Mouse (Mus musculus) neural tube, embryonic 13.5 days (tissue): ENCODE results near the gene Xaf1. TPM values are rescaled to one million over a fixed set of nuclear protein-coding genes. Genes with fewer than 3 reads are reported as not detected.

ENCODE experiments used
- ATAC-seq: fragments of 200-750 bp; cut with Nextera tagmentation; 2 replicates; pipeline ENCODE4 v1.8.0; 2017; ENCODE audit warnings: low read depth, mild to moderate bottlenecking, moderate TSS enrichment, moderate library complexity
- H3K27ac ChIP-seq: fragments of 300-500 bp; sonication (generic); replicated peaks from 2 replicates; pipeline ENCODE4 v1.5.1; 2015; ENCODE audit warnings: moderate library complexity, mild to moderate bottlenecking, inconsistent platforms
- H3K27me3 ChIP-seq: fragments of 300-500 bp; sonication (generic); 2 replicates; pipeline ENCODE4 v1.6.1; 2015; ENCODE audit warnings: mild to moderate bottlenecking, inconsistent platforms
- H3K36me3 ChIP-seq: fragments of 300-500 bp; sonication (generic); 2 replicates; pipeline ENCODE4 v1.6.1; 2015; ENCODE audit warnings: mild to moderate bottlenecking, inconsistent platforms
- H3K4me1 ChIP-seq: fragments of 300-500 bp; sonication (generic); replicated peaks from 2 replicates; pipeline ENCODE4 v1.6.1; 2015; ENCODE audit warnings: inconsistent platforms
- H3K4me2 ChIP-seq: fragments of 300-500 bp; sonication (generic); 2 replicates; pipeline ENCODE4 v1.6.1; 2015; ENCODE audit warnings: inconsistent platforms, mild to moderate bottlenecking, moderate library complexity
- H3K4me3 ChIP-seq: fragments of 300-500 bp; sonication (generic); 2 replicates; pipeline ENCODE4 v1.5.1; 2015; ENCODE audit warnings: mild to moderate bottlenecking, inconsistent platforms
- H3K9ac ChIP-seq: fragments of 300-500 bp; sonication (generic); 2 replicates; pipeline ENCODE4 v1.6.1; 2015; ENCODE audit warnings: moderate library complexity, mild to moderate bottlenecking, inconsistent platforms
- H3K9me3 ChIP-seq: fragments of 300-500 bp; sonication (generic); 2 replicates; pipeline ENCODE4 v1.6.1; 2016; ENCODE audit warnings: inconsistent platforms
- WGBS: fragments of 180-500 bp; shearing (Covaris S2); methylation state at CpG from one replicate; pipeline ENCODE4 v1.1.7; 2015; 5-methylcytosine and 5-hydroxymethylcytosine counted together
- polyA plus RNA-seq: library from polyadenylated mRNA; unstranded; fragments of >200 nt; fragmentation: Nextera tagmentation; extraction: Ambion mirVana; gene quantifications from 2 replicates; pipeline ENCODE4 v1.2.1, GENCODE M21; 2015

The Xaf1 gene
- polyA plus RNA-seq, 1 experiment from 2014 or later = 2.4 TPM

DNA sequence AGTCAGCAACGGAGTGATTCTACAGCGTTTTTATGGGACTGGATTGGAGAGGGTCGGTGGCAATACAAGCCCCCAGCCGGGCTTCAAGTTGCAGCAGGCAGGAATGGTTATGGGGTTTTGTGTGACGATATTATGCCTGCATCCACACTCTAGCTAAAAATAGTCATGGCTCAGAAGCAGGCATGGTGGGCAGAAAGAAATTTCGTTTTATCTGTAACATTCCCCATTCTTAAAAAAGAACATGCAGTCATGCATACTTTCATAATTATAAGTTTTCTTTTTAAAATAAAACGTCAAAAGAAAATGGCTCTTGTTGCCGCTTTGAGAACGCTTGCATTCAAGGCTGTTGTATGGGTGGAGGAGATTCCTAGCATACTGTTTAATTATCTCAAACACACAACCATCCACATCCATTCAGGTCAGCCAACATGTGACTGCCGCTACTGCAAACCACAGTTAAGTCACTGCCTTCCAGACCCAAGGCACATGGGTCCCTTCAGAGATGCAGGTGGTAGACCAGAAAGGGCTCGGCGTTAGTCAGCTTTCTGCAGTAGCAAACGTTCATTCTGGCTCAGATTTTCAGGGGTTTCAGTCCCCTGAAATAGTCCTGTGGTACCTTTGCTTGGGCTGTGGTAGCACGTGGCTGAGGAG, 16.8 kb upstream of the Xaf1 start:
- Histone ChIP-seq H3K4me2 (no peak overlapping the region), H3K36me3 (no peaks in the 10 kb centered on the region), H3K4me3 (no peak overlapping the region), H3K27ac (no peak overlapping the region), H3K9ac (no peak overlapping the region), H3K4me1 (no peaks in the 10 kb centered on the region), H3K9me3 (no peaks in the 10 kb centered on the region), H3K27me3 (no peaks in the 10 kb centered on the region)
- ATAC-seq = no peak
- WGBS = 84% methylated on average over 14 of the region's 14 CpGs

DNA sequence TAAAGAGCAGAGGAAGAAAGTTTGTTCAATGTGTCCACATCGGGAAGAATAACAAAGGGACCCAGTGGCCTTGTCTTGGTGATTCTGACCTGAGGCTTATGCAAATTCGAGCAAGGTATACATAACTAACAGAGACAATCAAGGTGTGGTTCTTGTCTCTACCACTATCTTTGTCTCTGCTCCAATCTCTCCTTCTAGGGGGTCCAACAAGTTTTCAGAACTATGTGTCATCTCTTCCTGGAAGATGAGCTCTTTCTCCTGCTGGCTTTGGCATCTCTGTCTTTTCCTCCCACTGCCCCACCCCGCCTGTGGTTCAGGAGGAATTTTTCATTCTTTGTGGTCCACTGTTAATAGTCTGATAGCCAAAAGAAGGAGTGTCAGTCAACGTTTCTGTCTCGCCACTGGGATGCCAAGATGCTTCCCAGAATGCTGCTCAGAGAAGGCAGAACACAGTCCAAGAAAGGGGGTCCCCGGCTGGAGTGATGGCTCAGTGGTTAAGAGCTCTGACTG, 15.4 kb upstream of the Xaf1 start:
- 80% methylated on average over 6 of the region's 6 CpGs for WGBS
- no peak overlapping the region for H3K4me3 ChIP-seq
- H3K9ac ChIP-seq = no peak overlapping the region
- H3K27ac ChIP-seq = no peak overlapping the region
- no peak overlapping the region for H3K4me2 ChIP-seq
- H3K36me3 ChIP-seq = no peaks in the 10 kb centered on the region
- no peaks in the 10 kb centered on the region for H3K27me3 ChIP-seq
- ATAC-seq = no peak
- no peaks in the 10 kb centered on the region for H3K4me1 ChIP-seq
- no peaks in the 10 kb centered on the region for H3K9me3 ChIP-seq

DNA sequence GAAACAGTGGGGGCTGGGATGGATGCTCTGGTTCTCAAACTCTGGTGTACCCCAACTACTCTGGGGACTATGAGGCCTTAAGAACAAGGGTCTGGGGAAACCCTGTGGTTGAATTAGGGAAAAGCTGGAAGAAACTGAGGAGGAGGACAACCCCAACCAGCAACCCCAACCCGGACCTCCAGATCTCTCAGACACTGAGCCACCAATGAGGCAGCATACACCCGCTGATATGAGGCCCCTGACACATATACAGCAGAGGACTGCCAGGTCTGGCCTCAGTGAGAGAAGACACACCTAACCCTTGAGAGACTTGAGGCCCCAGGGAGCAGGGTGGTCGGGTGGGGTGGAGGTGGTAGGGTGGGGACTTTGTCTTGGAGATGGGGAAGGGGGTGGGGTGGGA, 14.8 kb upstream of the Xaf1 start:
- H3K4me1 ChIP-seq = no peaks in the 10 kb centered on the region
- no peak overlapping the region for H3K9ac ChIP-seq
- no peak for ATAC-seq
- H3K4me3 ChIP-seq = no peak overlapping the region
- H3K27ac ChIP-seq = no peak overlapping the region
- no peaks in the 10 kb centered on the region for H3K27me3 ChIP-seq
- H3K9me3 ChIP-seq = no peaks in the 10 kb centered on the region
- H3K36me3 ChIP-seq = no peaks in the 10 kb centered on the region
- WGBS = 90% methylated on average over 3 of the region's 3 CpGs
- H3K4me2 ChIP-seq = no peak overlapping the region

DNA sequence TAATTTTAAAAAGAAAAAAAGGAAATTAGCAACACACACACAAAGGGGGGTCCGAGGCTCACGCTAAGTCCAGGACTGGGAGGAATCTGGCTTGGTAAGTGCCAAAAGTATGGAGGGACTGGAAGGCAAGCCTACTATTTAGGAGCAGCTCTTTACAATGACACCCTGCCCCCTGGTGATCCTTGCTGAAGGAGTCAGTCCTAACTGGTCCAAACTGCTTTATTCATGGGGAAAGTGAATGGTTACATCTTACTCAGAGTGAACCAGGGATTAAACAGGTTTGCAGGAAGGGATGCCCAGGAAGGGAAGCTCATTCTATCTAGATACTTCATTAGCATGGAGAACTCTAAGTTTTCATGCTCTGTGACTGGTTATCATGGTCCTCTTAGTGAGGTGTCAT, 14.3 kb upstream of the Xaf1 start:
- H3K4me3 ChIP-seq = no peak overlapping the region
- 97% methylated on average over 2 of the region's 2 CpGs for WGBS
- H3K4me1 ChIP-seq = no peaks in the 10 kb centered on the region
- no peak for ATAC-seq
- H3K27me3 ChIP-seq = no peaks in the 10 kb centered on the region
- H3K27ac ChIP-seq = no peak overlapping the region
- H3K9me3 ChIP-seq = no peaks in the 10 kb centered on the region
- no peaks in the 10 kb centered on the region for H3K36me3 ChIP-seq
- H3K4me2 ChIP-seq = no peak overlapping the region
- no peak overlapping the region for H3K9ac ChIP-seq

DNA sequence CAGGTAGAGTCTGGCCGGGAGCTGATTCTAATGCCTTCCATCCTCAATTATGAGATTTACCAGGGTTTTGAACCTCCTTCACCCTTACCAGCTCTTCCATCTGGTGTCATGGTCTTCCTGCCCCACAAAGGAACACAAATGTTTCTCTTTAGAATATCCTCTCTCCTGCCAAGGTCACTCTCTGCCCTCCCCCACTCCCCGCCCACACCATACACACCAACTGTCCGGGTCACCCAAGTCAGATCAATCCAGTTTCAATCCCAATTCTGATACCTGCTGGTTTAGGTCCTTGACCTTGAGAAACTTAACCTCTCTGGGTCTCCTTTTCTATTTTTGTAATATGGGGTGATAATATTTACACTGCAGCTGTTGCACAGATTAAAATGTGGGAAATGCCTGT, 13.9 kb upstream of the Xaf1 start:
- ATAC-seq = no peak
- no peak overlapping the region for H3K4me3 ChIP-seq
- WGBS = 89% methylated on average over 3 of the region's 3 CpGs

DNA sequence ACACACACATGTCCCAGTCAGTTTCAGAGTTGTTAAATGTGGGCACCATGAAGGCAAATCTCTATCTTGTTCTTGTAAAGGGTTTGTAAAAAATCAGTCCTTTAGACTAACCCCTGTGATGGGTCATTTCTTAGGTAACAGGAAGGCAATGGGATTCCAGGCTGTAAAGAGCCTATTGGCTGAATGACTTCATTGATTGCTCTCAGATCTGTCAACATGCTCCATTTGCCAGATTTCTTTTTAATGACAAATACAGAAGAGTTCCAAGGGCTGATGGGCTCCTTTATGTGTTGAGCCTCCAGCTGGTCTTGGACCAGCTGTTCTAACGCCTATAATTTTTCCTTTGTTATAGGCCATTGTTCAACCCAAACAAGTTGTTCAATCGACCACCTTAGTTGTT, 8.3 kb upstream of the Xaf1 start:
- ATAC-seq = no peak
- Histone ChIP-seq H3K4me2 (no peak overlapping the region), H3K9ac (no peak overlapping the region)

More for the DNA sequence above, 13.9 kb upstream of the Xaf1 start:
- no peak overlapping the region for H3K4me2 ChIP-seq
- H3K9me3 ChIP-seq = no peaks in the 10 kb centered on the region
- H3K27ac ChIP-seq = no peak overlapping the region
- no peaks in the 10 kb centered on the region for H3K36me3 ChIP-seq
- H3K27me3 ChIP-seq = no peaks in the 10 kb centered on the region
- H3K4me1 ChIP-seq = no peaks in the 10 kb centered on the region
- H3K9ac ChIP-seq = no peak overlapping the region

DNA sequence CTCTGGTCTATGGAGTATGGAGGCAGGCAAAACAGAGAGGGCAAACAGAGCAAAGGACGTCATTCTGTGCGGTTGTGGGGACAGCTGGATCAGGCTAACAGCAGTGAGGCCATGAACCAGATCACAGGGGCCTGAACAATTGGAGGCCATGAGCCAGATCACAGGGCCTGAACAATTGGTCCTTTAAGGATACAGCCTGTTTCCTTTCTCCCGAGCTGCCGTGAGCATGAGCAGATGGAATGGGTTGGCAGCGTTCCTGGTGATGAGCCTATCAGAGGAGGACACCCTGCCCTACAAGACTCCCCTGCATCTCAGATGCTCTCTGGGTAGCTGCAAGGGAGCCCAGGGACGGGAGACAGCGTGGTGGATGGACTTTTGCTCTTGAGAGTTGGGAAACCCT, 801 bp downstream of the Xaf1 start:
- Histone ChIP-seq H3K9ac (no peak overlapping the region), H3K4me1 (no peaks in the 10 kb centered on the region), H3K27me3 (no peaks in the 10 kb centered on the region), H3K9me3 (no peaks in the 10 kb centered on the region), H3K27ac (no peak overlapping the region), H3K36me3 (no peaks in the 10 kb centered on the region), H3K4me3 (no peak overlapping the region), H3K4me2 (peak overlapping the region; percentile 6; the same call in 1 of the 2 replicates)
- ATAC-seq = no peak
- WGBS = 80% methylated on average over 7 of the region's 7 CpGs

More for the DNA sequence above, 8.3 kb upstream of the Xaf1 start:
- Histone ChIP-seq H3K36me3 (no peaks in the 10 kb centered on the region), H3K27ac (no peak overlapping the region), H3K4me3 (no peak overlapping the region), H3K4me1 (no peaks in the 10 kb centered on the region), H3K27me3 (no peaks in the 10 kb centered on the region), H3K9me3 (no peaks in the 10 kb centered on the region)
- WGBS = 78% methylated on average over 2 of the region's 2 CpGs

DNA sequence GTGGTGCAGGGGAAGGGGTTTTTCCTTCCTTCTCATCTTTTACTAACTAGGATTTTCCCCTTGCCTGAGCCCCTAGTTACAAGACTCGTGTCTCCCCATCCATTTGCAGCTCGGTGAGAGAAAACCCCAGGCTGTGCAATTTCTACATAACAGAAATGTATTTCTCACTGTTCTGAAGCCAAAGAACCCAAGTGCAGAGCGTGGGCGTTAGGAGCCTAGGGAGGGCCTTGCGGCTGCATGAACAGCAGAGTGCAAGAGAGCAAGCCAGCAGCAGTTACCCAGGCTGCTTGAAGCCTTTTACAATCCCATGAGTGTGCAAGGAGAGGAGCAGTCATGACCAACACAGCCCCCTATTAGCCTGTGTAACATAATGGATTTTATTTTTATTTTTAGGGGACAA, 6.0 kb downstream of the Xaf1 start:
- no peaks in the 10 kb centered on the region for H3K9me3 ChIP-seq
- no peaks in the 10 kb centered on the region for H3K36me3 ChIP-seq
- H3K27ac ChIP-seq = no peak overlapping the region
- no peak overlapping the region for H3K4me2 ChIP-seq
- no peak overlapping the region for H3K9ac ChIP-seq
- peaks cover under 1% of the 10 kb centered on the region; the same call in 1 of the 2 replicates for H3K27me3 ChIP-seq
- no peaks in the 10 kb centered on the region for H3K4me1 ChIP-seq
- WGBS = 81% methylated on average over 5 of the region's 5 CpGs
- no peak overlapping the region for H3K4me3 ChIP-seq
- no peak for ATAC-seq

DNA sequence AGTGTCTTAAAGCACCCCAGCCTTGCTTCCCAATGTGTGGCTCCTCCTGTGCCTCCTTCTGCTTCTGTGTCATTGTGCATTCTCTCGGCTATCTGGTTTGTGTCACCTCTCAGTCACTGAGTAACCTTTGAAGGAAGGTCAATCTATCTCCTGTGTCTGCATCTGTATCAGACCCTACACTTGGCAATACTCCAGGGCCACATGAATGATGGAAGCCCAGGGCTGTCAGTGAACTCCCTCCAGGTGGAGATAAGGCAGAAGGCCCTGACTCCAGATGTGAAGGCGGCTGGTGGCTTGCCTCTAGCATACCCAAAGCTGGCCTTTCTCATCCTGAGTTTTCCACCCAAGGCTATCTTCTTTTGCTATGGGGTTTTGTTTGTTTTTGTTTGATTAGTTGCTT, 7.6 kb downstream of the Xaf1 start:
- Histone ChIP-seq H3K4me2 (no peak overlapping the region), H3K4me1 (no peaks in the 10 kb centered on the region), H3K27ac (no peak overlapping the region), H3K4me3 (no peak overlapping the region), H3K9ac (no peak overlapping the region), H3K9me3 (no peaks in the 10 kb centered on the region), H3K27me3 (peaks cover 15% of the 10 kb centered on the region), H3K36me3 (no peaks in the 10 kb centered on the region)
- no peak for ATAC-seq
- WGBS = 78% methylated on average over 2 of the region's 2 CpGs

DNA sequence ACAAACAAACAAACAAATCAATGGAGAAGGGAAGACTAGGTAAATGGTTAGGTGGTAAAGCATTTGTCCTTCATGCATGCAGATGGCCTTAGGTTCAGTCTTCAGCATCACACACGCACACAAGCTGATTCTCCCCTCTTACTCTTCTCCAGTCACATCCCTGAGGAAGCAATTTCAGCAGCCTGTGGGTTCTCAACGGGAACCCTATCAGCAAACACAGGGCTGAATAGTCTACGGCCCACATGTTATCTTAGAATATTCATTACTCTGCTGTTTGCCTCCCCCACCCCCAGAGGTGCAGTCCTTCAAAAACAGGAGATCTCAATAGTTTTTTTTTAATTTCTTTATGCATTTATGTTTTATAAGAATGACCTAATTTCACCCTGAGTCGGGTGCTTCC, 9.1 kb downstream of the Xaf1 start:
- Histone ChIP-seq H3K27me3 (peaks cover 30% of the 10 kb centered on the region), H3K9me3 (no peaks in the 10 kb centered on the region), H3K4me1 (peaks cover 6% of the 10 kb centered on the region), H3K36me3 (no peaks in the 10 kb centered on the region), H3K4me3 (no peak overlapping the region), H3K27ac (no peak overlapping the region), H3K9ac (no peak overlapping the region), H3K4me2 (no peak overlapping the region)
- 85% methylated on average over 4 of the region's 4 CpGs for WGBS
- no peak for ATAC-seq

DNA sequence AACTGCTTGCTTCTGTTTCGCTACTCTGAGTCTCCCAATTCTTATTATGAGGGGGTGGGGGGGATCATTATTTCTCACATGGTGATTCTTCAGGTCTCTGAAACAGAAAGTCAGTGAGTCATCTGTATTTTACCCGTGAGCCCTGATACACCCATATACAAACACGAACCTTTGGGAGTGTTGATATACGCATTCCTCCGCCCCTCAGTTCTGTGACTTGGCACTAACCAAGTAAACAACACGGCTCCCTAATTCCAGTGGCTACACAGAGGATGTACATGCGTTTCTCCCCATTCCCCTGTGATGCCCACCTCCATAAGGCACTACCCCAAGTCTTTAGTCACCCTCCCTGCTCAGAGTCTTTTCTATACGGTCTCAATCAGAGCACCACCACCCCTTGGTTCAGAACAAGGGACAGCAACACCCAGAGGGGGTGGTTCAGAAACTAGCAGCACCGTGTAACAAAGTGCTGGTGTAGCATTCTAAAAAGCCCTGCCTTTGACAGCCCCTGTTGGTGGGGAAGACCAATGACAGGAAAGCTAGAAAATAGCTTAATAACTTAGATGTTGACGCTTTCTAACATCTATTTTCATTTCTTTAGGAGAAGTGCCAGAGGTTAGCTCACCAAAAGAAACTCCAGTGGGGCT, 10.0 kb downstream of the Xaf1 start:
- 85% methylated on average over 10 of the region's 10 CpGs for WGBS
- no peak overlapping the region for H3K4me3 ChIP-seq
- peaks cover 6% of the 10 kb centered on the region for H3K4me1 ChIP-seq
- no peak overlapping the region for H3K4me2 ChIP-seq
- H3K9ac ChIP-seq = no peak overlapping the region
- peaks cover 32% of the 10 kb centered on the region for H3K27me3 ChIP-seq
- H3K27ac ChIP-seq = no peak overlapping the region
- ATAC-seq = no peak
- no peaks in the 10 kb centered on the region for H3K36me3 ChIP-seq
- H3K9me3 ChIP-seq = no peaks in the 10 kb centered on the region

DNA sequence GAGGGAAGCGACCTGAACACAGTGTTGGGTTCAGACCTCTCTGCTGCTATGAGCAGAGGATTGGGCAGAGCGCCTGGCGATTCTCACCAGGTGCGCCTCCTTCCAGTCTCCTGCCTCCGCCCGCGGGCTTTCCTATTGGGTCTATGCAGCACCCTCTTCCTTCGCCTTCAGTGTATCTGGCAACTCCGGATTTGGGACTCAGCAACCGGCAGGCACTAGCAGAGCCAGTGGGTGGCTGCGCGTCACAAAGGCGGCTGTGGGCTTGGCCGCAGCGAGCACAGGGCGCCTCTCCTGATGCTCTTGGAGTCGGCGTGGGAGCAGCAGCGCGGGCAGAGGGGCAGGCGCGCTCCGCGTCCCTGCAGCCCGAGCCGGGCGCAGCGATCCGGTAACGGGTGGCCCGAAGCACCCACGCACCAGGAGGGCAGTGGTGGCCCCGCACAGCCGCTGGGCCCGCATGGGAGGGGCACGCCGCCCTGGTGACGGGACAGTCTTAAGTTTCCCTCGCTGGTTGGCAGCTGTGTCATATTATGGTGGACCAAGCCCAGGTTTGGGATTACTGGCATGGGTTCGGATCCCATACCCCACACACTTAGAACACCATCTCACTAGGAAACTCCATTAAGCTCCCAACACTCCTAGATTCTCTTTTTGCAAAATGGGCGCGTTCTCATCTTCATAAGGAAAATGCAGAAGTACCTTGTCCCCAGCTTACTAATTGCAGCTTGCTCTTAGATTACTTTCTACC, 12.9 kb downstream of the Xaf1 start, which contains the start of gene Fbxo39:
Gene Fbxo39 (plus strand): TSS at position 294 of the 745 bp plus-strand sequence.
- Histone ChIP-seq H3K4me3 (peak within 1 kb of the TSS; percentile 30), H3K9ac (peak within 1 kb of the TSS; percentile 38; the same call in 1 of the 2 replicates), H3K4me1 (peaks cover 6% of the 10 kb centered on the region), H3K27me3 (peaks cover 32% of the 10 kb centered on the region), H3K4me2 (peak within 1 kb of the TSS; percentile 56), H3K9me3 (no peaks in the 10 kb centered on the region), H3K36me3 (no peaks in the 10 kb centered on the region), H3K27ac (no peak within 1 kb of the TSS)
- no peak for ATAC-seq
- WGBS = 10% methylated on average over 42 of the region's 42 CpGs
